Mouse (Mus musculus) forebrain, embryonic 12.5 days (tissue): ENCODE measurements around the gene Hist1h2ai. TPM values are rescaled to one million over a fixed set of nuclear protein-coding genes. Genes with fewer than 3 reads are reported as not detected.
"Not testable (repeated sequence)": the region's sequence is repeated elsewhere in the genome, so short reads cannot be mapped to it uniquely, and the experiment has no call there.

ENCODE experiments used
- ATAC-seq: fragments of 200-750 bp; cut with Nextera tagmentation; 2 replicates; pipeline ENCODE4 v1.8.0; 2017; ENCODE audit warnings: moderate TSS enrichment; ENCODE audit not compliant: low FRiP score
- H3K27ac ChIP-seq: fragments of 300-500 bp; sonication (generic); 2 replicates; pipeline ENCODE4 v1.5.1; 2016; ENCODE audit warnings: mild to moderate bottlenecking
- H3K27me3 ChIP-seq: fragments of 300-500 bp; sonication (generic); 2 replicates; pipeline ENCODE4 v1.6.1; 2016; ENCODE audit warnings: mild to moderate bottlenecking
- H3K36me3 ChIP-seq: fragments of 300-500 bp; sonication (generic); replicated peaks from 2 replicates; pipeline ENCODE4 v1.6.1; 2016; ENCODE audit warnings: mild to moderate bottlenecking
- H3K4me1 ChIP-seq: fragments of 300-500 bp; sonication (generic); 2 replicates; pipeline ENCODE4 v1.6.1; 2016
- H3K4me2 ChIP-seq: fragments of 300-500 bp; sonication (generic); 2 replicates; pipeline ENCODE4 v1.6.1; 2016; ENCODE audit warnings: mild to moderate bottlenecking, moderate library complexity
- H3K4me3 ChIP-seq: fragments of 300-500 bp; sonication (generic); replicated peaks from 2 replicates; pipeline ENCODE4 v1.5.1; 2016; ENCODE audit warnings: mild to moderate bottlenecking
- H3K9ac ChIP-seq: fragments of 300-500 bp; sonication (generic); 2 replicates; pipeline ENCODE4 v1.6.1; 2016; ENCODE audit warnings: mild to moderate bottlenecking
- H3K9me3 ChIP-seq: fragments of 300-500 bp; sonication (generic); 2 replicates; pipeline ENCODE4 v1.6.1; 2016
- WGBS: fragments of 180-500 bp; shearing (Covaris S2); methylation state at CpG from one replicate; pipeline ENCODE4 v1.1.7; 2016; 5-methylcytosine and 5-hydroxymethylcytosine counted together
- polyA plus RNA-seq: library from polyadenylated mRNA; unstranded; fragments of >200 nt; fragmentation: Nextera tagmentation; extraction: Ambion mirVana; gene quantifications from 2 replicates; pipeline ENCODE4 v1.2.1, GENCODE M21; 2016

Gene Hist1h2ai
- polyA plus RNA-seq, 1 experiment from 2014 or later: 22.2 TPM

DNA sequence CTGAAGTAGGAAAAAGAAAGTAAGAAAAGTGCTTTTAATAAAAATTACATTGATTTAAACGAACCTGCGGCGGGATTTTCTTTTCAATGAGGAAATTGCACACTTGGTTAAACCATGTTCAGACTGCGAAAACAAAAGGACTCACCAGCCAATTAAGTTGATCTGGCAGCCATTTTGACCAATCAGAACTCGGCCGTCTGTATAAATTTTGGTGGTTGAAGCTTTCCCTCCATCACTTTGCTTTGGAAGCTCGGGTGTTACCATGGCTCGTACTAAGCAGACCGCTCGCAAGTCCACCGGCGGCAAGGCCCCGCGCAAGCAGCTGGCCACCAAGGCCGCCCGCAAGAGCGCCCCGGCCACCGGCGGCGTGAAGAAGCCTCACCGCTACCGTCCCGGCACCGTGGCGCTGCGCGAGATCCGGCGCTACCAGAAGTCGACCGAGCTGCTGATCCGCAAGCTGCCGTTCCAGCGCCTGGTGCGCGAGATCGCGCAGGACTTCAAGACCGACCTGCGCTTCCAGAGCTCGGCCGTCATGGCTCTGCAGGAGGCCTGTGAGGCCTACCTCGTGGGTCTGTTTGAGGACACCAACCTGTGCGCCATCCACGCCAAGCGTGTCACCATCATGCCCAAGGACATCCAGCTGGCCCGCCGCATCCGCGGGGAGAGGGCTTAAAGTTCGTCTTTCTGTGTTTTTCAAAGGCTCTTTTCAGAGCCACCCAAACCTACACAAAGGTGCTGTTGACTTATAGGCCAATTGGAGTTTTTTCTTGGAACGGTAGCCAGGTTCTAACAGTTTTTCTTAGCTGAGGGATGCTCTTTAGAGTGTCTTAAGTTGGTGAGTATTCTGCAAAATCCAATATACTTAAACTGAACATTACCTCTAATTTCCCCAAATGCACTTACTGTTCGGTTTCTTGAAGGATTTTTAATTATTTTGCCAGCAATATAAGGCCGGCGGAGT lies 1.5 kb downstream of the Hist1h2ai start, which contains the start of gene Hist1h3h:
Gene Hist1h3h (plus strand): TSS at position 263 of the 961 bp plus-strand sequence.
- Histone ChIP-seq H3K9ac (peak within 1 kb of the TSS; percentile 76), H3K4me1 (peaks cover 38% of the 10 kb centered on the region), H3K4me2 (peak within 1 kb of the TSS; percentile 72), H3K4me3 (peak within 1 kb of the TSS; percentile 50), H3K27ac (peak within 1 kb of the TSS; percentile 98)
- WGBS: under 1% methylated on average over 26 of the region's 56 CpGs
- H3K27me3 ChIP-seq, H3K9me3 ChIP-seq, H3K36me3 ChIP-seq: not testable (repeated sequence)
- peak; percentile 53 for ATAC-seq

DNA sequence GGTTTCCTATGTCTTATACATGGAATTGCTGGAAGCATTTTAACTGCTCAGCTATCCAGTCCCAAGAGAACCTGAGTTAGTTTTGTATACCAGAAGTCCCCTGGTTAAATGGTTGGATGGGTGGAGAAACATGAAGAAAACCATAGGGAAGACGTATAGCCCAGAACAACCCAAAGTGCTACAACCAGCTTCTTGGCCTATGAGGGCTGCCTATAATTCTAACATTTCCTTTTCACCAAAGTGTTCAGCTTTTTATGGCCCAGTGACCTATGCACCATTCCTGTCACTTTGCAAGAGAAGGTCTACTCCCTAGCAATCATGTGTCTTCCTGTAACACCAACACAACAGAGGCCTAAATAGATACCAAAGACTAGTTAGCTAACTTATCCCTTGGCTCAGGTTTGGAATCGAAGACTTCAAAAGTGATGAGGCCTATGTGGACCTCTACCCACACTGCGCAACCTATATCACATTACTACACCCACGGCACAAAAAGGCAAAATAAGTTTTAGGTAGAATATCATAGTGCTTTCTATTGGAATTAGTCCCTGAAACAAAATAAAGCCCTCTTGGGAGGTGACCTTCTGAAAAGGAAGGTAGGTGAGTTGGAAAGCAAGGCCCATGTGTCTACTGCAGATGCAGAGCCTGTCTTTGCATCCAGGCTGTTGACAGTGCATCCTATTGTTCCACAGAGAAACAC lies 2.3 kb downstream of the Hist1h2ai start:
- Histone ChIP-seq H3K4me2 (peak overlapping the region; percentile 69), H3K4me3 (peak overlapping the region; percentile 50), H3K27me3 (no peaks in the 10 kb centered on the region), H3K9ac (peak overlapping the region; percentile 67), H3K4me1 (peaks cover 41% of the 10 kb centered on the region), H3K9me3 (no peaks in the 10 kb centered on the region), H3K36me3 (no peaks in the 10 kb centered on the region), H3K27ac (peak overlapping the region; percentile 92)
- 46% methylated on average over 4 of the region's 4 CpGs for whole genome bisulfite sequencing
- ATAC-seq: no peak

DNA sequence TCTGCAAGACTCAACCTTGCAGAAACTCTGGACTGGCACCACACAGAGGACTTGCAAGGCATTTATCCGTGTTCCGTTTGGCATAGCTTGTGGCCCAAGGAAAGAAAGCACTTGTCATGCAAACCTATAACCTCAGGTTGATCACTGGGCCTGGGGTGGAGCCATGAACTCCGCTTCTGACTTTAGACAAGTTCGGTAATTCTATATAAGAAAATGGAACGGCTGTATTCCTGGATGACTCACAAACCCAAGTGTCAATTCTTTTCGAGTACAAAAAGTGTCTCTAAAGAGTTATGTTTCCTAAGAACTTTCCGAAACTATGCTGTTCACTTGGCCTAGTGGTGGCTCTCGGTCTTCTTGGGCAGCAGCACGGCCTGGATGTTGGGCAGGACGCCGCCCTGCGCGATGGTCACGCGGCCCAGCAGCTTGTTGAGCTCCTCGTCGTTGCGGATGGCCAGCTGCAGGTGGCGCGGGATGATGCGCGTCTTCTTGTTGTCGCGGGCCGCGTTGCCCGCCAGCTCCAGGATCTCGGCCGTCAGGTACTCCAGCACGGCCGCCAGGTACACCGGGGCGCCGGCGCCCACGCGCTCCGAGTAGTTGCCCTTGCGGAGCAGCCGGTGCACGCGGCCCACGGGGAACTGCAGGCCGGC lies 5.0 kb downstream of the Hist1h2ai start:
- H3K9me3 ChIP-seq, H3K36me3 ChIP-seq, H3K27me3 ChIP-seq: not testable (repeated sequence)
- peak overlapping the region; percentile 68 for H3K9ac ChIP-seq
- peaks cover 33% of the 10 kb centered on the region for H3K4me1 ChIP-seq
- WGBS: 2% methylated on average over 21 of the region's 44 CpGs
- H3K27ac ChIP-seq: peak overlapping the region; percentile 95
- peak; percentile 13; the same call in 1 of the 2 replicates for ATAC-seq
- H3K4me3 ChIP-seq: peak overlapping the region; percentile 40
- peak overlapping the region; percentile 62 for H3K4me2 ChIP-seq

DNA sequence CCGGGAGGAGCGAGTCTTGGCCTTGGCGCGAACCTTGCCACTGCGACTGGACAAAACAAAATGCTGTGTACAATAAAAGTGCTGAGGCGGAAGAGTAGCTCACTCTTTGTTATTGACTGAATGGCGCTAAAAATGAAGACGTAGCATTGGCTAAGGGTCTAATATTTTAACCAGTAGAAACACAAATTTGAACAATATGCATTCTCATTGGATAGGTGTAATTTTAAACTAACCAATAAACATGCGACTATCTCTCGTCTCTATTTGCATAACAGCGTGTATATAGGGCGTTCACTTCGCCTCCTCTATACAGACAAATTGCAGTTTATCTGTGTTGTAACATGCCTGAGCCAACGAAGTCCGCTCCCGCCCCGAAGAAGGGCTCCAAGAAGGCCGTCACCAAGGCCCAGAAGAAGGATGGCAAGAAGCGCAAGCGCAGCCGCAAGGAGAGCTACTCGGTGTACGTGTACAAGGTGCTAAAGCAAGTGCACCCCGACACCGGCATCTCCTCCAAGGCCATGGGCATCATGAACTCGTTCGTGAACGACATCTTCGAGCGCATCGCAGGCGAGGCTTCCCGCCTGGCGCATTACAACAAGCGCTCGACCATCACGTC lies 5.6 kb downstream of the Hist1h2ai start, which contains the start of gene Hist1h2bm:
Gene Hist1h2bm (plus strand): TSS at position 288 of the 616 bp plus-strand sequence.
- not testable (repeated sequence) for H3K9me3 ChIP-seq, H3K27me3 ChIP-seq, H3K36me3 ChIP-seq
- under 1% methylated on average over 32 of the region's 37 CpGs for WGBS
- ATAC-seq: peak; percentile 96
- peak within 1 kb of the TSS; percentile 40 for H3K4me3 ChIP-seq
- H3K4me1 ChIP-seq: peaks cover 31% of the 10 kb centered on the region
- peak within 1 kb of the TSS; percentile 68 for H3K9ac ChIP-seq
- peak within 1 kb of the TSS; percentile 62 for H3K4me2 ChIP-seq
- H3K27ac ChIP-seq: peak within 1 kb of the TSS; percentile 95

DNA sequence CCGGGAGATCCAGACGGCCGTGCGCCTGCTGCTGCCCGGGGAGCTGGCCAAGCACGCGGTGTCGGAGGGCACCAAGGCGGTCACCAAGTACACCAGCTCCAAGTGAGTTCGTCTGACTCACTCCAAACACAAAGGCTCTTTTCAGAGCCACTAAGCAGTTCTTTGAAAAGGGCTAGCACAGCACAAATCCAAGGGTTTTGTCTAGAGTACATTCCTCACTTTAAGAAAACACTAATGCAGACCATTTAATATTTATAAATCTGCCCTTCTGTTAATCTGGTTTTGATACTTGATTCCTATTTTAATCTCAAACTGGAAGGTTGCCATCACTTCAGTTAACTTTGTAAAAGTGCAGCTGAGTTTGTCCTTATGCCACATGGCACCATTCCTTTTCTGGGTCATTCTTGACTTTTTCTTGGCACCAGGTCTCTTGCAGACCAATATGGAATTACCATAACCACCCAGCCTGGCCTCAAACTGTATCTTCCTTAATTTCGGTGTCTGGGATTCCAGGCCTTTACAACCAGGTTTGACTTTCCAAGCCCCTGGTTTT lies 6.2 kb downstream of the Hist1h2ai start:
- Histone ChIP-seq H3K9ac (peak overlapping the region; percentile 63), H3K9me3 (no peaks in the 10 kb centered on the region), H3K4me1 (peaks cover 34% of the 10 kb centered on the region), H3K27me3 (no peaks in the 10 kb centered on the region), H3K36me3 (no peaks in the 10 kb centered on the region), H3K4me2 (peak overlapping the region; percentile 62), H3K4me3 (peak overlapping the region; percentile 40), H3K27ac (peak overlapping the region; percentile 95)
- peak; percentile 12 for ATAC-seq
- WGBS: 2% methylated on average over 11 of the region's 11 CpGs

DNA sequence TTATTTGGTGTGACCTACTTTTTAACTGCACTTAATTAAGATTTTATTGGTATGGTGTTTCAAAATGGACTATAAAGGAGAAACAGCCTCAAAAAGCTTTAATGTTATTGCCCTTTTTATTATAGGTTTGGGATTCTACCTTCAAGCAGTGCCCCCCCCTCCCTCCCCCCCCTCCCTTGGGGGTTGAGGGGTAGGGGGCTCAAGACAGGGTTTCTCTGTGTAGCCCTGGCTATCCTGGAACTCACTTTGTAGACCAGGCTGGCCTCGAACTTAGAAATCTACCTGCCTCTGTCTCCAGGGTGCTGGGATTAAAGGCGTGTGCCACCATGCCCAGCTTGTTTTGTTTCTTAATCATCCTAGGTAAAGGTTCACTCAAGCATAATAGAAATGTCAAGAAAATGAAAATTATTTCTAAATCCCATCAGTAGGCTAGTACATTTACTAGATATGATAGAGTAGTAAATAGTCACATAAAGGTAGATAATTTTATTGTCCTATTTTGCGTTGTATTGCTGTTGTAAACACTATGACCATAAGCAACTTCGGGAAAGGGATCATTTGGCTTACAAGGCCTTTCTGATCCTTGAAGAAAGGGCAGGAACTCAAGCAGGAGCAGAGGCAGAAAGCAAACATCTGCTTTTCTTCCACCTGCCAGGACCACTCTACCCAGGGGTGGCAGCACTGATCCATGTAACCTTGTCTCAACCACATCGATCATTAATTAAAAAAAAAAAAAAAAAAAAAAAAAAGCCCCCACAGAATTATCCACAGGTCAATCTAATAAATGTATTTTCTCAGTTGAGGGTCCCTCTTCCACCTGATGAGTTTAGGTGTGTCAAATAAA lies 7.0 kb downstream of the Hist1h2ai start:
- 25% methylated on average over 5 of the region's 5 CpGs for WGBS
- Histone ChIP-seq H3K36me3 (no peaks in the 10 kb centered on the region), H3K4me3 (peak overlapping the region; percentile 7; the same call in 1 of the 2 replicates), H3K27me3 (no peaks in the 10 kb centered on the region), H3K4me2 (peak overlapping the region; percentile 62), H3K4me1 (peaks cover 38% of the 10 kb centered on the region), H3K27ac (peak overlapping the region; percentile 95), H3K9me3 (no peaks in the 10 kb centered on the region), H3K9ac (no peak overlapping the region; the same call in 1 of the 2 replicates)
- no peak for ATAC-seq

DNA sequence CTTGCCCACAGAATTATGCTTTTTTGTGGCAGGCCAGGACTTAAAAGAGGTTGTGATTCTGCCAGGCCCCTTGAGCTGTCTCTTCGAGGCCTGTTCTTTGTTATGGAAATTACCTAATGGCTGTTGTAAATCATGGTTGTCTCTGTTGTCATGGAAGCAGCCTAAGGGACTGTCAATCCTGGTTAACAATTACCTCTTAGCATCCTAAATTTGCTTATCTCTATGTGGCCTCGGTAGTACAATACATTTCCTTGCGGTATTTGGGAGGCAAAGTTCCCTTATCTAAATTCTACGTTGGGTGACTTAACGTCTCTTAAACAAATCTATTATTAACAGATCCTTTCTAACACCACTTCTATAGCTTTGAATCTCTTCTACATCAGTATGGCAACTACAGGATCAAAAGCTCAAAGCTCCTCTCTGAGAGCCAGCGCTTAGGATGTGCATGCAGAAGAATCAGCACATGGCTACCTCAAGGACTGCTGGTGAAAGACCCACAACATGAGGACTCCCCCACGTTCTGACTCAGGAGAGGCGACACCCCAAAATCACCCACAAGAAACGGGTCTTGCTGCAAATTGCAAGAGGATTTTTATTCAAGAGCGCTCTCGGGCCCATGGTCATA lies 11.8 kb downstream of the Hist1h2ai start:
- H3K4me2 ChIP-seq: no peak overlapping the region
- 23% methylated on average over 11 of the region's 11 CpGs for WGBS
- no peak overlapping the region for H3K4me3 ChIP-seq
- no peaks in the 10 kb centered on the region for H3K27me3 ChIP-seq
- no peaks in the 10 kb centered on the region for H3K9me3 ChIP-seq
- peaks cover 14% of the 10 kb centered on the region for H3K4me1 ChIP-seq
- no peak overlapping the region for H3K9ac ChIP-seq
- no peaks in the 10 kb centered on the region for H3K36me3 ChIP-seq
- H3K27ac ChIP-seq: peak overlapping the region; percentile 63
- peak; percentile 66; the same call in 1 of the 2 replicates for ATAC-seq

DNA sequence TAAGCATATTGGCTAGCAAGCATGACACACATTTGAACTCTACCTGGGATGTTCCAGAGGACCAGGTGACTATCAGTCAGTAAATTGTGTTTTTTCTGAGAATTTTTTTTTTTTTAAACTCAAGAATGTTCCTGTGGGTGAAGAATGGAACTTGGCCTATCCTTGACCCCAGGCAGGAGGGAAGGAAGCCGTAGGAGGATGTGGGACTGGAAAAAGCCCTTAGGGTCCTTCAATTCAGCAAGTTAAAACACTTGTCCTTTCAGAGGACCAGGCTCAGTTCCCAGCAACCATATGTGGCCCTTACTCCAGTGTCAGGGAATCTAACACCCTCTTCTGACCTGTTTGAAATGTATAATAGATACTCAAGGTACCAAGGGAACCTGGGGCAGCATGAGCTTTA lies 13.3 kb downstream of the Hist1h2ai start:
- 48% methylated on average over 1 of the region's 1 CpGs for WGBS
- H3K36me3 ChIP-seq: no peaks in the 10 kb centered on the region
- no peak for ATAC-seq
- no peak overlapping the region for H3K4me3 ChIP-seq
- no peaks in the 10 kb centered on the region for H3K27me3 ChIP-seq
- no peak overlapping the region for H3K4me2 ChIP-seq
- H3K27ac ChIP-seq: no peak overlapping the region
- no peak overlapping the region for H3K9ac ChIP-seq
- peaks cover 22% of the 10 kb centered on the region for H3K4me1 ChIP-seq
- no peaks in the 10 kb centered on the region for H3K9me3 ChIP-seq

DNA sequence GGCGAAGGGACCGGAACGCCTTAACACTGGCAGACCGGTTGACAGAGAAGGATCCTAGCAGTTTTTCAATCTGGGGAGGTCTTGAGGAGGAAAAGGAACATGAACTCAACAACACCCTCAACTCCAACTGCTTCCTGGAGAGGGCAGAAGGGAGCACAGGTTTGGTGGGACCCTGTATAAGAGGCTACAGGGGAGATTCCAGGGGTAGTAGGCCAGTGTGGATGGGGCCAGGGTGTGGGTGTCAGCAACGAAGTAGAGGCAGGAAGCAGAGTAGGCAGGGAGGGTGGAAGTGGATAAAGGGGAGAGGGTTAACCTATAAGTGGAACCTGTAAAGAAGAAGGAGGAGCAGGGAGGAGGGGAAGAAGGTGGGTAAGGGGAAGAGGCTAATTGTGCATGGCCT lies 17.2 kb downstream of the Hist1h2ai start:
- Histone ChIP-seq H3K4me1 (peaks cover 16% of the 10 kb centered on the region; the same call in 1 of the 2 replicates), H3K4me3 (no peak overlapping the region), H3K27ac (peak overlapping the region; percentile 98), H3K9ac (peak overlapping the region; percentile 36; the same call in 1 of the 2 replicates), H3K9me3 (no peaks in the 10 kb centered on the region), H3K27me3 (no peaks in the 10 kb centered on the region), H3K4me2 (no peak overlapping the region), H3K36me3 (no peaks in the 10 kb centered on the region)
- WGBS: 63% methylated on average over 5 of the region's 5 CpGs
- no peak for ATAC-seq

DNA sequence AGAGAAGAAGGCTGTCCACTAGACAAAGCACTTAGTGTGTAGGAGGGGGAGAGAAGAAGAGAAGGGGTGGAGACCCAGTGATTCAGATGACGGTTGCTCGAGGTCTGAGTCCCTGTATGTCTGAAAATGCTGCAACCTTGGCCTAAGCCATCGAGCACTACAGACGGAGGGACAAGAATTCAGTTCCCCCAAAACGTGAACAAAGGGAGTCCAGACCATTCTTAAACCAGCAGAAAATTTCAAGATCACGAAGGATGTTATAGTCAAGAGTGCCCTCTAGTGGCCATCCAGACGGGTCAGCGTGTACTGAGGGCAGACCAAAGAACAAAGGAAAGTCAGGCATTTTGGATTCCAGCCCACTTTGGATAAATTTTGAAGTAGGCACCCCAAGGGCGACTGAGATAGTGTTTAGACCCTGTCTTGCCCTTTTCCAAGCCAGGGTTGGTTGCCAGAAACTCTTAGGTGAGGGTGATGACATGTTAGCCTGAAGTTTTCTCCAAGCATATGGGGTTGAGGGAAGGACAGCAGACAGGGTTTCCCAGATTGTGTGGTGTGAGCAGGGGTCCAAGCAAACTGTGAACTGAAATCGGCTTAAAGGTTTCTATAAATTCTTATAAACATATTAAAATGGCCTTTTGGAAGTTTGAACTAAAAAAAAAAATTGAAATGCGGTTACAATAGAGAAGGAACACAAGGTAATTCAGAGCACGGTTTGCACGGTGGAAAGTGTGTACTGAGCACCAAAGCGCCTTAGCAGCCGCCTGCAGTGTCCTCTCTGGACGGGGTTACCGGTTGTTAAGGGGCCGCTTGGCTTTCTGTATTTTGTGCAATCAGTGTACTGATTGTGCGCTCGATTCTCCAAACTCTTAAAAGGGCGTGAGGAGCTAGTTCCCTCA lies 18.0 kb downstream of the Hist1h2ai start:
- peak; percentile 81 for ATAC-seq
- Histone ChIP-seq H3K9me3 (no peaks in the 10 kb centered on the region), H3K4me1 (peaks cover 16% of the 10 kb centered on the region; the same call in 1 of the 2 replicates), H3K4me3 (peak overlapping the region; percentile 51), H3K27ac (peak overlapping the region; percentile 98), H3K9ac (peak overlapping the region; percentile 56), H3K36me3 (no peaks in the 10 kb centered on the region), H3K27me3 (no peaks in the 10 kb centered on the region), H3K4me2 (peak overlapping the region; percentile 60)
- WGBS: under 1% methylated on average over 21 of the region's 21 CpGs
